Mouse (Mus musculus): ENCODE measurements at regions not wholly inside any gene's neighbourhood (a gene's known extent, or its start where the extent isn't known, plus 50 kb on each side); places are given as distances from the start of the nearest gene placed in this dataset.

GRCm38 (mm10) chr14:97068313-97068712, 549.4 kb upstream of the Klhl1 start:
- no peaks in the 10 kb centered on the region for H3K79me2 ChIP-seq (ENCODE audit: control insufficient read depth, insufficient read depth, low read length, poor library complexity)
- TF ChIP-seq SIN3A (IDR thresholded peaks at IDR 0.05; ENCODE audit: low read length) (no peak), CHD2 (IDR thresholded peaks at IDR 0.05; ENCODE audit: low read length) (no peak), MAX (IDR thresholded peaks at IDR 0.05; ENCODE audit: low read length) (no peak), ETS1 (IDR thresholded peaks at IDR 0.05; ENCODE audit: low read depth, low read length) (no peak), MXI1 (IDR thresholded peaks at IDR 0.05; ENCODE audit: low read depth, low read length) (no peak), JUND (IDR thresholded peaks at IDR 0.05; ENCODE audit: low read depth, low read length) (no peak), EP300 (IDR thresholded peaks at IDR 0.05; ENCODE audit: low read depth in 1 of 2, low read length in 2 of 2) (no peak), GATA1 (IDR thresholded peaks at IDR 0.05; ENCODE audit: low read depth, low read length) (no peak), RAD21 (IDR thresholded peaks at IDR 0.05; ENCODE audit: low read depth, low read length) (no peak), TAL1 (IDR thresholded peaks at IDR 0.05; ENCODE audit: low read length) (no peak), HCFC1 (IDR thresholded peaks at IDR 0.05; ENCODE audit: low read depth, low read length) (no peak), POLR2AphosphoS5 (IDR thresholded peaks at IDR 0.05; ENCODE audit: borderline replicate concordance, low read depth, low read length) (no peak), CHD1 (IDR thresholded peaks at IDR 0.05; ENCODE audit: low read depth, low read length) (no peak), USF1 (IDR thresholded peaks at IDR 0.05; ENCODE audit: low read depth, low read length) (no peak), BHLHE40 (IDR thresholded peaks at IDR 0.05; ENCODE audit: borderline replicate concordance, low read depth, low read length) (no peak), POLR2AphosphoS2 (IDR thresholded peaks at IDR 0.05; ENCODE audit: low read length) (no peak), POLR2A (IDR thresholded peaks at IDR 0.05; ENCODE audit: control insufficient read depth in 1 of 2, insufficient read depth in 1 of 2, low read depth in 1 of 2, low read length in 2 of 2, poor library complexity in 1 of 2) (no peak), MEF2A (IDR thresholded peaks at IDR 0.05; ENCODE audit: extremely low read depth, insufficient replicate concordance, low read depth, low read length, poor library complexity, severe bottlenecking) (no peak), TCF12 (IDR thresholded peaks at IDR 0.05; ENCODE audit: low read depth, low read length) (no peak)
- no peaks in the 10 kb centered on the region for H3K9me3 ChIP-seq (replicated peaks; ENCODE audit: insufficient read depth, low read length)
- no peaks in the 10 kb centered on the region for H3K27me3 ChIP-seq (ENCODE audit: control insufficient read depth in 1 of 2, insufficient read depth in 2 of 2, low read length in 2 of 2)
- H3K27ac ChIP-seq (ENCODE audit: control insufficient read depth, low read depth, low read length), result no peak overlapping the region
- H3K9ac ChIP-seq (ENCODE audit: control insufficient read depth, low read depth, low read length, poor library complexity, severe bottlenecking), result no peak overlapping the region
- no peak for DNase-seq (ENCODE audit: low read depth, low spot score)
- no peaks in the 10 kb centered on the region for H3K36me3 ChIP-seq (ENCODE audit: control insufficient read depth in 1 of 2, insufficient read depth in 2 of 2, low read length in 2 of 2)
- no peak overlapping the region for H3K4me3 ChIP-seq (ENCODE audit: control insufficient read depth in 1 of 2, insufficient read depth in 1 of 2, low read depth in 2 of 2, low read length in 2 of 2)
- H3K4me1 ChIP-seq (ENCODE audit: control insufficient read depth in 1 of 2, insufficient read depth in 2 of 2, low read length in 2 of 2), result no peaks in the 10 kb centered on the region

- no peaks in the 10 kb centered on the region for H3K4me1 ChIP-seq (ENCODE audit: control insufficient read depth in 1 of 2, insufficient read depth in 2 of 2, low read length in 2 of 2)
- TF ChIP-seq CHD2 (IDR thresholded peaks at IDR 0.05; ENCODE audit: low read length), result no peak
- no peak for TF ChIP-seq MEF2A (IDR thresholded peaks at IDR 0.05; ENCODE audit: extremely low read depth, insufficient replicate concordance, low read depth, low read length, poor library complexity, severe bottlenecking)
- TF ChIP-seq SMC3 (IDR thresholded peaks at IDR 0.05; ENCODE audit: low read depth, low read length), result peak; percentile 65
- TF ChIP-seq RCOR1 (IDR thresholded peaks at IDR 0.05; ENCODE audit: low read depth, low read length), result no peak
- TF ChIP-seq RAD21 (IDR thresholded peaks at IDR 0.05; ENCODE audit: low read depth, low read length), result peak; percentile 77
- TF ChIP-seq MAFK (IDR thresholded peaks at IDR 0.05; ENCODE audit: borderline replicate concordance, low read depth, low read length), result no peak
- TF ChIP-seq MAZ (IDR thresholded peaks at IDR 0.05; ENCODE audit: low read depth, low read length), result no peak
- no peak for TF ChIP-seq TCF12 (IDR thresholded peaks at IDR 0.05; ENCODE audit: low read depth, low read length)
- peak; percentile 61 for TF ChIP-seq ZC3H11A (IDR thresholded peaks at IDR 0.05; ENCODE audit: low read depth, low read length)
- TF ChIP-seq UBTF (IDR thresholded peaks at IDR 0.05; ENCODE audit: borderline replicate concordance, insufficient read depth, low read depth, low read length), result no peak
- no peak for TF ChIP-seq CHD1 (IDR thresholded peaks at IDR 0.05; ENCODE audit: low read depth, low read length)
- TF ChIP-seq CTCF (IDR thresholded peaks at IDR 0.05 in 2 of 3, conservative IDR thresholded peaks at IDR 0.05 in 1 of 3; ENCODE audit: control insufficient read depth in 1 of 3, insufficient read depth in 1 of 3, low read depth in 2 of 3, low read length in 3 of 3, poor library complexity in 1 of 3, severe bottlenecking in 1 of 3), result peak in 1 of 3 experiments; percentile 53; a peak in 2 of 6 replicates
- no peak for TF ChIP-seq POLR2AphosphoS2 (IDR thresholded peaks at IDR 0.05; ENCODE audit: low read length)
Measured at GRCm38 (mm10) chr14:97045321-97045720, 526.4 kb upstream of the Klhl1 start.

More at GRCm38 (mm10) chr14:97045321-97045720, 526.4 kb upstream of the Klhl1 start:
- Histone ChIP-seq H3K27ac (ENCODE audit: control insufficient read depth, low read depth, low read length) (no peak overlapping the region), H3K36me3 (ENCODE audit: control insufficient read depth in 1 of 2, insufficient read depth in 2 of 2, low read length in 2 of 2) (no peaks in the 10 kb centered on the region; a peak in 1 of 4 replicates), H3K4me3 (ENCODE audit: control insufficient read depth in 1 of 2, insufficient read depth in 1 of 2, low read depth in 2 of 2, low read length in 2 of 2) (no peak overlapping the region), H3K79me2 (ENCODE audit: control insufficient read depth, insufficient read depth, low read length, poor library complexity) (no peaks in the 10 kb centered on the region), H3K9me3 (replicated peaks; ENCODE audit: insufficient read depth, low read length) (no peaks in the 10 kb centered on the region), H3K27me3 (ENCODE audit: control insufficient read depth in 1 of 2, insufficient read depth in 2 of 2, low read length in 2 of 2) (no peaks in the 10 kb centered on the region), H3K9ac (ENCODE audit: control insufficient read depth, low read depth, low read length, poor library complexity, severe bottlenecking) (no peak overlapping the region)
- DNase-seq (ENCODE audit: low read depth, low spot score), result peak; percentile 59

Data from MEL (cell line).